Mouse (Mus musculus) embryonic facial prominence, embryonic 15.5 days (tissue): ENCODE measurements around the gene Bpifb9a. TPM values are rescaled to one million over a fixed set of nuclear protein-coding genes. Genes with fewer than 3 reads are reported as not detected.
"Not testable (repeated sequence)": the region's sequence is repeated elsewhere in the genome, so short reads cannot be mapped to it uniquely, and the experiment has no call there.

Experiments
- ATAC-seq: fragments of 200-750 bp; cut with Nextera tagmentation; 2 replicates; pipeline ENCODE4 v1.8.0; 2017; ENCODE audit warnings: low read depth, moderate TSS enrichment; ENCODE audit not compliant: insufficient number of reproducible peaks, low FRiP score, low TSS enrichment
- H3K27ac ChIP-seq: fragments of 300-500 bp; sonication (generic); replicated peaks from 2 replicates; pipeline ENCODE4 v1.5.1; 2015; ENCODE audit warnings: mild to moderate bottlenecking, inconsistent platforms
- H3K27me3 ChIP-seq: fragments of 300-500 bp; sonication (generic); 2 replicates; pipeline ENCODE4 v1.6.1; 2015; ENCODE audit warnings: inconsistent platforms
- H3K36me3 ChIP-seq: fragments of 300-500 bp; sonication (generic); 2 replicates; pipeline ENCODE4 v1.6.1; 2015; ENCODE audit warnings: mild to moderate bottlenecking, inconsistent platforms
- H3K4me1 ChIP-seq: fragments of 300-500 bp; sonication (generic); 2 replicates; pipeline ENCODE4 v1.6.1; 2015; ENCODE audit warnings: inconsistent platforms
- H3K4me2 ChIP-seq: fragments of 300-500 bp; sonication (generic); replicated peaks from 2 replicates; pipeline ENCODE4 v1.6.1; 2015; ENCODE audit warnings: mild to moderate bottlenecking, inconsistent platforms
- H3K4me3 ChIP-seq: fragments of 300-500 bp; sonication (generic); replicated peaks from 2 replicates; pipeline ENCODE4 v1.5.1; 2015; ENCODE audit warnings: mild to moderate bottlenecking, inconsistent platforms
- H3K9ac ChIP-seq: fragments of 300-500 bp; sonication (generic); 2 replicates; pipeline ENCODE4 v1.6.1; 2015; ENCODE audit warnings: inconsistent platforms
- H3K9me3 ChIP-seq: fragments of 300-500 bp; sonication (generic); replicated peaks from 2 replicates; pipeline ENCODE4 v1.6.1; 2016; ENCODE audit warnings: inconsistent platforms
- WGBS: fragments of 180-500 bp; shearing (Covaris S2); methylation state at CpG from one replicate; pipeline ENCODE4 v1.1.7; 2015; 5-methylcytosine and 5-hydroxymethylcytosine counted together
- polyA plus RNA-seq: library from polyadenylated mRNA; unstranded; fragments of >200 nt; fragmentation: Nextera tagmentation; extraction: Ambion mirVana; gene quantifications from 2 replicates; pipeline ENCODE4 v1.2.1, GENCODE M21; 2015

Gene Bpifb9a
- polyA plus RNA-seq, 1 experiment from 2014 or later, result not detected

DNA sequence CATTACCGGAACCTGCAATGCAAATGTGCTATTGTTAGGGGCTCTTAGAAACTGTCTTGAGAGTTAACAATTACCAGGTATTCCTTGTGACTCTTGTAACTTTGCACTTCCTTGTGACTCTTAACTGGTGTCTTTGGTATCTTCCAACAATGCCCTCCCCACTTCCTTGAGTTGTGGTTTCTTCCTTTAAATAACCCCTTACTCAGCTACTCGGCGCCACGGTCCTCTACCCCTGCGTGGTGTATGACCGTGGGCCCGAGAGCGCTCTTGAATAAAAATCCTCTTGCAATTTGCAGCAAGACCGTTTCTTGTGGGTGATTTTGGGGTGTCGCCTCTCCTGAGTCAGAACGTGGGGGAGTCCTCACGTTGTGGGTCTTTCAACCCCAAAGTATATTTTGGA, 14.9 kb upstream of the Bpifb9a start:
- H3K4me1 ChIP-seq, H3K36me3 ChIP-seq, H3K9ac ChIP-seq, H3K27ac ChIP-seq, H3K4me3 ChIP-seq, H3K27me3 ChIP-seq, H3K4me2 ChIP-seq, H3K9me3 ChIP-seq, ATAC-seq: not testable (repeated sequence)
- WGBS, result 91% methylated on average over 12 of the region's 12 CpGs

GRCm38 (mm10) chr2:154243356-154244036, 14.2 kb upstream of the Bpifb9a start:
- H3K36me3 ChIP-seq, result no peaks in the 10 kb centered on the region
- H3K4me2 ChIP-seq, result no peak overlapping the region
- H3K27me3 ChIP-seq, result no peaks in the 10 kb centered on the region
- WGBS, result 84% methylated on average over 10 of the region's 10 CpGs
- H3K4me3 ChIP-seq, result no peak overlapping the region
- no peak overlapping the region for H3K27ac ChIP-seq
- no peak for ATAC-seq
- H3K4me1 ChIP-seq, result no peaks in the 10 kb centered on the region
- H3K9ac ChIP-seq, result no peak overlapping the region
- H3K9me3 ChIP-seq, result no peaks in the 10 kb centered on the region

DNA sequence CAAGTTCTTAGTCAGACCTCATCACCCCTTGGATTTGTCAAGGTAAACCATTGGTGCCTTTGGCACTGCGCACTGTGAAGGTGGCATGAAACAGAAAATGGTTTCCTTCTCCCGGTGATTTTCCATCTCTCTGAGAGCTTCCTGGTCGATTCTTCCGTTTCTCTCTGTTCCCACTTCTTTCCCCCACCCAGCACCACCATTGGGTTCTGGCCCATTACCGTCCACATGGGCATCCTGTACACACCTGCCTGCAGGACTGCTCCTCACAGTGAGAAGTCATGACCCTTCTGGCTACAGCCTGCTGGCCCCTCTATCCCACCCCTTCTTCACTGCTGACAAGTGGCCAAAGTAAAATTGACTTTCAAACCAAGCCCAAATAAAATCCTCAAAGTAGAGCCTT, 12.3 kb upstream of the Bpifb9a start:
- H3K4me3 ChIP-seq, result no peak overlapping the region
- no peak for ATAC-seq
- H3K4me2 ChIP-seq, result no peak overlapping the region
- H3K27me3 ChIP-seq, result no peaks in the 10 kb centered on the region
- no peak overlapping the region for H3K9ac ChIP-seq
- no peaks in the 10 kb centered on the region for H3K36me3 ChIP-seq
- H3K27ac ChIP-seq, result no peak overlapping the region
- H3K9me3 ChIP-seq, result no peaks in the 10 kb centered on the region
- no peaks in the 10 kb centered on the region for H3K4me1 ChIP-seq
- 91% methylated on average over 5 of the region's 5 CpGs for WGBS

DNA sequence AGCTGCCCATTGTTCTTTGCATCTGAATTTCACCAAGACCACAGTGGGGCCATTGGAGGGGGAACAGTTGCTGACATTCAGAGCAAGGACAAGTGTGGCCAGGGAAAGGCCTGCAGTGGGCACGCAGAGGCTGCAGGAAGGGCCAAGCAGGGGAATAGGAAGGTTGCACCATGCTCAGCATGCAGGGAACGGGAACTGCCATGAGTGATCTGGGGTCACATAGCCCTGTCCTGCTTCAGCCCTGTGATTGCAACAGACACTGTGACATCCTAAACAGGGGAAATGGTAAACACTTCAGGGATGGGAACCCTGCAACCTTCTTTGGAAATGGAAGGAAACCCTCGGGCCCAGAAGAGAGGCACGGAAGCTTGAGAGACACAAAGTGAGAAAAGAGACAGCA, 2.4 kb upstream of the Bpifb9a start:
- H3K27ac ChIP-seq, ATAC-seq, H3K9me3 ChIP-seq, H3K4me1 ChIP-seq, H3K27me3 ChIP-seq, H3K4me2 ChIP-seq, H3K36me3 ChIP-seq, H3K9ac ChIP-seq, H3K4me3 ChIP-seq: not testable (repeated sequence)
- WGBS, result 82% methylated on average over 2 of the region's 4 CpGs

- H3K4me1 ChIP-seq, result no peaks in the 10 kb centered on the region
- H3K9ac ChIP-seq, result no peak overlapping the region
- WGBS, result 73% methylated on average over 4 of the region's 4 CpGs
- H3K4me2 ChIP-seq, result no peak overlapping the region
- H3K4me3 ChIP-seq, result no peak overlapping the region
- ATAC-seq, result no peak
- H3K27ac ChIP-seq, result no peak overlapping the region
- H3K36me3 ChIP-seq, result no peaks in the 10 kb centered on the region
- no peaks in the 10 kb centered on the region for H3K9me3 ChIP-seq
- no peaks in the 10 kb centered on the region for H3K27me3 ChIP-seq
Observed at GRCm38 (mm10) chr2:154255770-154256169, 1.9 kb upstream of the Bpifb9a start.

- not testable (repeated sequence) for H3K4me3 ChIP-seq, H3K9me3 ChIP-seq, H3K4me2 ChIP-seq, H3K27ac ChIP-seq, H3K36me3 ChIP-seq, ATAC-seq, H3K27me3 ChIP-seq, H3K9ac ChIP-seq, H3K4me1 ChIP-seq
- WGBS, result 68% methylated on average over 3 of the region's 3 CpGs
Observed at GRCm38 (mm10) chr2:154264397-154264796, 6.7 kb downstream of the Bpifb9a start.

GRCm38 (mm10) chr2:154291866-154292265, 34.2 kb downstream of the Bpifb9a start:
- H3K4me1 ChIP-seq, H3K4me3 ChIP-seq, ATAC-seq, H3K4me2 ChIP-seq, H3K27ac ChIP-seq, H3K9me3 ChIP-seq, H3K27me3 ChIP-seq, H3K36me3 ChIP-seq, H3K9ac ChIP-seq: not testable (repeated sequence)
- 88% methylated on average over 3 of the region's 3 CpGs for WGBS

DNA sequence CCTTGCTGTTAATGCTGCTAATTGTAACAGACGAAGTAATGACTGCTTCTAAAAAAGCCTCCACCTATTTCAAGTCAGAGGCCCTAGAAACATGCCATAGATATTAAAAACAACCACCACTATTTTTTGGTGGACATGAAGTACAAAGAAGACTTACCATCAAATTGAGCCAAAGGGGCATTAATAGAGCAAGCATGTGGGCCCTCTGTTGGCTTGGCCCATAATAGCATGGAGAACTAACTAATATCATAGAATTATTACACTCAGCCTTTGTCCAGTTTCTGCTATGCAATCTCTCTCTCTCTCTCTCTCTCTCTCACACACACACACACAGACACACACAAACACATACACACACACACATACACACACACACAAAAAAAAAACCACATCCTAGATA, 35.2 kb downstream of the Bpifb9a start:
- no peak overlapping the region for H3K4me2 ChIP-seq
- WGBS, result 73% methylated on average over 1 of the region's 1 CpGs
- H3K4me1 ChIP-seq, result no peaks in the 10 kb centered on the region
- no peaks in the 10 kb centered on the region for H3K9me3 ChIP-seq
- no peaks in the 10 kb centered on the region for H3K27me3 ChIP-seq
- H3K36me3 ChIP-seq, result no peaks in the 10 kb centered on the region
- no peak overlapping the region for H3K27ac ChIP-seq
- no peak for ATAC-seq
- H3K4me3 ChIP-seq, result no peak overlapping the region
- H3K9ac ChIP-seq, result no peak overlapping the region

GRCm38 (mm10) chr2:154294746-154295145, 37.1 kb downstream of the Bpifb9a start:
- not testable (repeated sequence) for H3K4me3 ChIP-seq, H3K9ac ChIP-seq, H3K4me2 ChIP-seq, H3K27ac ChIP-seq, H3K36me3 ChIP-seq, H3K4me1 ChIP-seq, ATAC-seq, H3K27me3 ChIP-seq, H3K9me3 ChIP-seq
- WGBS, result 2% methylated on average over 10 of the region's 10 CpGs

GRCm38 (mm10) chr2:154300496-154300895, 42.8 kb downstream of the Bpifb9a start:
- Histone ChIP-seq H3K4me2 (no peak overlapping the region), H3K36me3 (no peaks in the 10 kb centered on the region), H3K9me3 (no peaks in the 10 kb centered on the region), H3K9ac (no peak overlapping the region), H3K27ac (no peak overlapping the region), H3K27me3 (no peaks in the 10 kb centered on the region), H3K4me3 (no peak overlapping the region), H3K4me1 (no peaks in the 10 kb centered on the region)
- no peak for ATAC-seq
- WGBS, result 0% methylated on average over 1 of the region's 1 CpGs

- Histone ChIP-seq H3K4me2 (no peak overlapping the region), H3K4me1 (no peaks in the 10 kb centered on the region), H3K9ac (no peak overlapping the region), H3K4me3 (no peak overlapping the region), H3K27ac (no peak overlapping the region), H3K36me3 (no peaks in the 10 kb centered on the region), H3K9me3 (no peaks in the 10 kb centered on the region), H3K27me3 (no peaks in the 10 kb centered on the region)
- ATAC-seq, result no peak
- 62% methylated on average over 3 of the region's 3 CpGs for WGBS
Observed at GRCm38 (mm10) chr2:154301763-154302162, 44.1 kb downstream of the Bpifb9a start.

DNA sequence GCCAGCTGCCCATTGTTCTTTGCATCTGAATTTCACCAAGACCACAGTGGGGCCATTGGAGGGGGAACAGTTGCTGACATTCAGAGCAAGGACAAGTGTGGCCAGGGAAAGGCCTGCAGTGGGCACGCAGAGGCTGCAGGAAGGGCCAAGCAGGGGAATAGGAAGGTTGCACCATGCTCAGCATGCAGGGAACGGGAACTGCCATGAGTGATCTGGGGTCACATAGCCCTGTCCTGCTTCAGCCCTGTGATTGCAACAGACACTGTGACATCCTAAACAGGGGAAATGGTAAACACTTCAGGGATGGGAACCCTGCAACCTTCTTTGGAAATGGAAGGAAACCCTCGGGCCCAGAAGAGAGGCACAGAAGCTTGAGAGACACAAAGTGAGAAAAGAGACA, 47.0 kb downstream of the Bpifb9a start:
- not testable (repeated sequence) for H3K36me3 ChIP-seq, H3K4me3 ChIP-seq, H3K27me3 ChIP-seq, H3K9me3 ChIP-seq, H3K9ac ChIP-seq, H3K4me1 ChIP-seq, H3K4me2 ChIP-seq, H3K27ac ChIP-seq, ATAC-seq
- 70% methylated on average over 1 of the region's 3 CpGs for WGBS
